Mouse (Mus musculus) urinary bladder, postnatal 4 days (tissue): ENCODE measurements around the gene Olfr631.
"Not testable (repeated sequence)": the region's sequence is repeated elsewhere in the genome, so short reads cannot be mapped to it uniquely, and the experiment has no call there.

Experiments used
- DNase-seq, 2 experiments: peaks; one replicate each; pipeline ENCODE4 v3.0.0; 2021 to 2022; ENCODE audit warnings: low spot score in 2 of 2

The Olfr631 gene

GRCm38 (mm10) chr7:103928525-103928924 lies at the start of gene Olfr631:
Olfr631 (plus strand) TSS chr7:103928825.
- no peak for DNase-seq

DNA sequence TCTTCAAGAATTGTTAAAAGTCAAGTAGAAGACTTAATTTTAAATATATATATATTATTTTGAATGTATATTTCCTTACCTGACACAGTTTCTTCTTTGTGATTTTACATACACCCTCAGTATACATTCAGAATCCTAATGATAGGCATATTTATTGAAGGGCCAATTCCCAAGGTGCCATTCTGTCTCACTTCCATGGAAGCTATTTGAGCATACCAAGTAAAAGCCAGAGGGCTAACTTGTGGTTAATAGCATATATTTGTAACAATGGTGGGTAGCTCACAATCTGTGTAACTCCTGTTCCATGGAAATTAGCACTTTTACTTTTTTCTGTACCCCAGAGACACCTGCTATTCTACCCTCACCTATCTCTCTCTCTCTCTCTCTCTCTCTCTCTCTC lies 42.5 kb upstream of the Olfr631 start, which contains the start of gene Olfr66:
TSS of gene Olfr66 (minus strand) at position 101 of the 400 bp plus-strand sequence.
- no peak for DNase-seq

GRCm38 (mm10) chr7:103894385-103894784 lies 34.2 kb upstream of the Olfr631 start, which contains the start of gene Olfr64:
Olfr64 (minus strand) TSS chr7:103894485.
- no peak for DNase-seq

- no peak for DNase-seq
Observed at GRCm38 (mm10) chr7:103903187-103903586, 25.4 kb upstream of the Olfr631 start, which contains the start of gene Olfr65. Olfr65 (plus strand) TSS chr7:103903487.

DNA sequence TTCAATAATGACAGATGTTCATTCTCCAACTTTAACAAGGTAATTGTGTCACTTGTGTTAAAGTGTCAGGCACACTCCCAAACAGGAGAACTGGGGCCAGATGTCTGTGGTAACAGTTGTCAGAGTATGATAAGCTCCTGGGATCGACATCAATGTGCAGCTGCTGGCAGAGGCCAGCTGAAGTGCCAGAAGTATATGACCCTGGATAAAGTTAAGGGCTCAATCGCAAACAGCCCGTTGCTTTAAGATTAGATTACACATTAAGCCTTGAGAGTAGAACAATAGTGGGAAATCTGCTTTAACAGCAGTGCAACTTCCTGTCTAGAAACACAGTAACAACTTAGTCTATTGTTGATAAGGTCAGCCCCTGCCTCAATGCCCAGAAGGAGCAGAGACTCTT lies 18.6 kb upstream of the Olfr631 start:
- DNase-seq = no peak

- DNase-seq = no peak
Observed at GRCm38 (mm10) chr7:103912969-103913511, 15.6 kb upstream of the Olfr631 start.

DNA sequence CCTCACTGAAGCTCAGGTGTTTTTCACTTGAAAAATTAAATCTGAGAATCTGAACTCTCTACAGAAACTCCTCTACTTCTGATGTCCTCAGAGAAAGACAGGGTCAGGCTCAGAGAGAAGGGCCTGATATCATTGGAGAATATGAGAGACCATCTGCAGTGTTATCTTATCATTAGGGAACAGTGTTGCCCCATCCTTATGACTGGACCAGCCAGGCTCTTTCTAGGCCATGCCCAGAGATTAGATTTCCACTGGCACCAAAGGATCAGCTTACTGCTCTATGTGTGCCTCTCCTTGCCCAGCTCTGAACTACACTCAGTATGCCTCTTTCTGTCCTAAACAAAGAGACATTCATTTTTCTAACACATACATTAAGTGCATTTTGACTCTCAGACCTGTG lies 13.3 kb upstream of the Olfr631 start:
- no peak for DNase-seq

DNA sequence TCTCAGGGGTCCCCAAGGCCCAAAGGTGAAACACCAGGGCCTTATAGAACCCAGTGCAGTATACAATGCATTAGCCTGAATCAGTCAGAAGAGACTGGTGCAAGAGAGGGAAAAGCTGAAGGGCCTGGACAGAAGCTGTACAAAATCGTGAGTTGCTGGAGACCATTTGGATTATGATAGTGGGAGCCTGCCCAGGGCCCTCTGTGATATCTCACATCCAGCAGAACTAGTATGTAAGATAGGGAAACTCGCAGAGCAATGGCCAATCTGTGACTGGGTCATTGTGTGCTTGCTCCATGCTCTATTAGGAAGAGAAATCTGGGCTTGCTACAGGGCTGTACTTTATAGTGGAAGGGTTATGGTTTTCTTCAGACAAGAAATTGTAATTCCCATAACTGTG lies 5.6 kb downstream of the Olfr631 start, which contains the start of gene Olfr632:
TSS of gene Olfr632 (plus strand) at position 84 of the 400 bp plus-strand sequence.
- DNase-seq = no peak

DNA sequence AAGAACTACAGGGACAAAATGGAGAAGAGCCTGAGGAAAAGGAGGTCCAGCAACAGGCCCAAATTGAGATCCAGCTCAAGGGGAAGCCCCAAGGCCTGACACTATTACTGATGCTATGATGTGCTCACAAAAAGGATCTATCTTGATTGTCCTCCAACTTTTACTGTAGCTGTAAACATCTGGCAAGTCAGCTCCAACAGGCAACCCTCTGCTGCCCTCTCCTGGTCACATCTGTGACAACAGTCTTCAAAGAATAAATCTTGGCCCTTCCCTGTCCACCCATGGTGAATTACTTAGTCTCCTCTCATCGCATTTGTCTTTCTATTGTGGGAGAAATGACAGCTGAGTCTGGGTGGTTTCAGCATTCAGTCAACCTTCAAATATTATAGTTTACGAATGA lies 14.1 kb downstream of the Olfr631 start:
- no peak for DNase-seq

GRCm38 (mm10) chr7:103944137-103944536 lies 15.5 kb downstream of the Olfr631 start, which contains the start of gene Olfr633:
Olfr633 (plus strand) TSS chr7:103944437.
- no peak for DNase-seq

DNA sequence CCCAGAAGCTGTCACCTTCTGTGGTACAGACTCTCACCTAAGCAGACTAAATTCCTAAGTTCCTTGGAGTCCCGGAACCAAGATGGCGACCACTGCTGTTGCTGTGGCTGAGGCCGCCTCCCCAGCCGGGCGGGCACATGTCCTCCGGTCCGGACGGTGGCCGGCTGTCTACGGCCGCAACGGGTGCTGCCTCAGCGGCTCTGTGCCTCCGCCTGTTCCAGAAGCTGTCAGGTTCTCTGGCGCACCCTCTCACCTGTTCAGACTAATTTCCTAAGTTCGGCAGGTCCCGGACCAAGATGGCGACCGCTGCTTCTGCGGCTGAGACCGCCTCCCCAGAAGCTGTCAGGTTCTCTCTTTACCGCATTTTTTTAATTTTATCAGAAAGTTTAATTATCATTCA lies 38.2 kb downstream of the Olfr631 start:
- not testable (repeated sequence) for DNase-seq

- DNase-seq = no peak
Observed at GRCm38 (mm10) chr7:103970852-103971251, 42.2 kb downstream of the Olfr631 start, which contains the start of gene Olfr635. Olfr635 (plus strand) TSS chr7:103971152.

- no peak for DNase-seq
Observed at GRCm38 (mm10) chr7:103971782-103972181, 43.2 kb downstream of the Olfr631 start.
